Mouse (Mus musculus) bone marrow, adult 2 months (tissue): ENCODE results near the gene Dclk2.

Experiments used
- CTCF ChIP-seq: fragments of 200-500 bp; IDR thresholded peaks from 2 replicates; pipeline ENCODE4 v1.5.1; 2011; ENCODE audit warnings: low read length, control low read depth; ENCODE audit not compliant: control insufficient read depth, insufficient read depth
- POLR2A ChIP-seq: fragments of 200-500 bp; IDR thresholded peaks from 2 replicates; pipeline ENCODE4 v1.6.1; 2011; ENCODE audit warnings: low read depth, mild to moderate bottlenecking, control low read depth, low read length, borderline replicate concordance; ENCODE audit not compliant: control insufficient read depth

GRCm38 (mm10) chr3:86787423-86788123 is 133.1 kb downstream of the Dclk2 start:
- TF ChIP-seq CTCF: no peak
- no peak for TF ChIP-seq POLR2A
